Mouse (Mus musculus) CH12.LX (cell line): ENCODE measurements around the gene Tmcc1.

ENCODE experiments used
- CHD2 ChIP-seq: IDR thresholded peaks from 2 replicates; pipeline ENCODE4 v1.6.1; 2011; ENCODE audit warnings: low read length, improper control_type of control experiment
- CTCF ChIP-seq, 2 experiments: IDR thresholded peaks in 1 of 2; conservative IDR thresholded peaks in 1 of 2; 2 replicates each; pipeline ENCODE4 v1.5.1; 2011 to 2012; ENCODE audit warnings: low read depth in 2 of 2, low read length in 2 of 2, improper control_type of control experiment in 1 of 2, inconsistent platforms in 1 of 2, mild to moderate bottlenecking in 1 of 2, moderate library complexity in 1 of 2
- ETS1 ChIP-seq: conservative IDR thresholded peaks from 2 replicates; pipeline ENCODE4 v1.6.1; 2012; ENCODE audit warnings: low read depth, mild to moderate bottlenecking, inconsistent platforms, low read length, improper control_type of control experiment, moderate library complexity
- MAFK ChIP-seq: IDR thresholded peaks from 2 replicates; pipeline ENCODE4 v1.6.1; 2011; ENCODE audit warnings: low read length, improper control_type of control experiment; ENCODE audit not compliant: insufficient replicate concordance
- MEF2A ChIP-seq: IDR thresholded peaks from 2 replicates; pipeline ENCODE4 v1.6.1; 2014; ENCODE audit warnings: low read depth, mild to moderate bottlenecking, inconsistent platforms, low read length, improper control_type of control experiment, borderline replicate concordance
- POLR2A ChIP-seq: IDR thresholded peaks from 2 replicates; pipeline ENCODE4 v1.6.1; 2011; ENCODE audit warnings: low read depth, mild to moderate bottlenecking, improper control_type of control experiment, low read length
- SMC3 ChIP-seq: IDR thresholded peaks from 2 replicates; pipeline ENCODE4 v1.6.1; 2011; ENCODE audit warnings: low read depth, low read length, improper control_type of control experiment
- USF1 ChIP-seq: IDR thresholded peaks from 2 replicates; pipeline ENCODE4 v1.6.1; 2014; ENCODE audit warnings: low read depth, mild to moderate bottlenecking, inconsistent platforms, low read length, improper control_type of control experiment
- ZMIZ1 ChIP-seq: IDR thresholded peaks from 2 replicates; pipeline ENCODE4 v1.6.1; 2012; ENCODE audit warnings: low read depth, mild to moderate bottlenecking, inconsistent platforms, low read length, improper control_type of control experiment

DNA sequence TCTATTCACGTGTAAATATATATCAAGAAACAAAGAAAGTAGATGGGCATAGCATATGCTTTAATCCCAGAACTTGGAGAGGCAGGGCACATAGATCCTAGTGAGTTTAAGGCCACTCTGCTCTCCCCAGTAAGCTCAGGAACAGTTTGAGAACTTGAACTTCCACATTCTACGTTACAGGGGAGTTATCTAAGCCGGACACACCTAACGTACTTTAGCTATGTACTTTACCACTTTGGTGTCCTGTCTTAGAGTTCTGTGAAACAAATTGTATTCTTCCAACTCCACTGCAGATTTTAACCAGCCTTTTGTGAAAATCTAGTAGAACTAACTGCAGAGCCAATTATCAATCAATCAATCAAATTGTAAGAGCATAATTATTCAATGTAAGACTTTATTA, 82.7 kb downstream of the Tmcc1 start:
- no peak for TF ChIP-seq USF1
- no peak for TF ChIP-seq POLR2A
- TF ChIP-seq ZMIZ1, result no peak
- no peak for TF ChIP-seq CTCF (conservative IDR thresholded peaks at IDR 0.05 in 1 of 2, IDR thresholded peaks at IDR 0.05 in 1 of 2; ENCODE audit: low read depth in 2 of 2, low read length in 2 of 2)
- no peak for TF ChIP-seq MEF2A
- TF ChIP-seq MAFK, result no peak
- no peak for TF ChIP-seq ETS1
- no peak for TF ChIP-seq SMC3
- no peak for TF ChIP-seq CHD2
